Mouse (Mus musculus) left cerebral cortex, postnatal 14 days (tissue): ENCODE measurements around the gene Zfp595. TPM values are rescaled to one million over a fixed set of nuclear protein-coding genes. Genes with fewer than 3 reads are reported as not detected.
"Not testable (repeated sequence)": the region's sequence is repeated elsewhere in the genome, so short reads cannot be mapped to it uniquely, and the experiment has no call there.

ENCODE experiments used
- DNase-seq, 2 experiments: peaks; one replicate each; pipeline ENCODE4 v3.0.0; 2021 to 2022; ENCODE audit warnings: low spot score in 2 of 2, mixed read lengths in 1 of 2
- intact Hi-C: fragments of 180-260 bp; cut with DNase I; formaldehyde crosslinking; loops from one replicate; pipeline ENCODE4 v1.15.1; 2025
- long read RNA-seq, 2 experiments: library from polyadenylated mRNA; stranded (forward); transcript quantifications; one replicate each; pipeline ENCODE4 v2.0.0; 2021
- total RNA-seq, 2 experiments: library from RNA; stranded (reverse); gene quantifications; 2 replicates each; pipeline ENCODE4 v1.2.3; 2021

Zfp595 gene
- 1 to 10 TPM; 2.6 to 3.8 TPM for total RNA-seq
- long read RNA-seq, experiment 1, partial matches to known transcripts: 0 of 1 reads
- long read RNA-seq, experiment 1, other reads (novel, unspliced or antisense): 1 of 1 reads
- long read RNA-seq, experiment 2, full-length matches to known transcripts: 2 of 2 reads
- long read RNA-seq, experiment 2, partial matches to known transcripts: 0 of 2 reads
- long read RNA-seq, experiment 2, other reads (novel, unspliced or antisense): 0 of 2 reads

DNA sequence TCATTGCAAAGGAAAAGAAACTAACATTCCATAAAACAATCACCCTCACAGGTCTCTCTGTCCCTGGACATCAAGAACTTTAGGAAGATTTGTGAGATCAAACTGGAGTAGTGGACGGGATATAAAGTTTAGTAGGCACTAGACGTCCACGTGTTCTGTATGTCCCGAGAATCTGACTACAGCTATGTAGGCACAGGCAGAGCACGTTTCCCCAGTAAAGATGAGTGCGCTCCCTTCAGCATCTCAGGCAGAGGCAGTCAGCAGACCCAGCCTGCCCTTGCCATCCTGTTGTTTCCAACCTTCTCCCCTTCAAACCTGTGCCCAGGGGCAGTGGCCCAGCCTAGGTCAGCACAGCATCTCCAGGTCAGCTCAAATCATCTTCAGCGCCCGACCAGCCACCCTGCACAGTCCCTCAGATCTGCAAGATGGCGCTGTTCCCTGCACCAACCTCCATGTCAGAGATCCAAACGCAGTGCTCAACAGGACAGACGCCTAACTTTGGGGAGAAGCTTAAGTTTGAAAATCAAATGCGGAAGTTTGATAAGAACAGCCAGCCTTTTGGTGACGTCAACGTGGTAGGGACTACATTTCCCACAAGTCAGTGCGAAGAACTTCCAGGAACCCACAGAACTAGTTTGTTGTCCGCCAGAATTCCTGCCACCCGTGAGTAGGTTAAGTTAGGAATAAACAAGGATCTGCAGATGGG is at the start of gene Zfp595:
Gene Zfp595 (minus strand): TSS at position 552 of the 706 bp plus-strand sequence.
- intact Hi-C loops: no loop called here
- DNase-seq: peak; percentile 79 to 81

DNA sequence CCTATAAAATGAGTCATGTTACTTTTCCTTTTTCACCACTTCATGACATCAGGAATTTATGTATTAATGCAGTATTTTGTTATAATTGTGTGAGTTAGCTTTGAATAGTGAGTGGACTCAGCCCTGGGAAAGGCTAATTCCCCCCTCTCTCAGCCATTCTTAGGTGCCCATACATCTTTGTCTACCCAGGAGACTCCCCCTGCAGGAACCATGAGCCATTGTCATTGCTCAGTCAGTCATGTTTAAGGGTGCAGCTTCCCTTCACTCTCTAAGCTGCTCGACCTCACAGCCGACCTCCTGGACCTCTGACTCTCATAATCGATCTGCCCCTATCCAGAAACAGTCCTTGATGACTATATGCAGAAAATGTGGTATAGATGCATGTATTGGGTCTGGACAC is 43.9 kb upstream of the Zfp595 start:
- DNase-seq, intact Hi-C loops: not testable (repeated sequence)

DNA sequence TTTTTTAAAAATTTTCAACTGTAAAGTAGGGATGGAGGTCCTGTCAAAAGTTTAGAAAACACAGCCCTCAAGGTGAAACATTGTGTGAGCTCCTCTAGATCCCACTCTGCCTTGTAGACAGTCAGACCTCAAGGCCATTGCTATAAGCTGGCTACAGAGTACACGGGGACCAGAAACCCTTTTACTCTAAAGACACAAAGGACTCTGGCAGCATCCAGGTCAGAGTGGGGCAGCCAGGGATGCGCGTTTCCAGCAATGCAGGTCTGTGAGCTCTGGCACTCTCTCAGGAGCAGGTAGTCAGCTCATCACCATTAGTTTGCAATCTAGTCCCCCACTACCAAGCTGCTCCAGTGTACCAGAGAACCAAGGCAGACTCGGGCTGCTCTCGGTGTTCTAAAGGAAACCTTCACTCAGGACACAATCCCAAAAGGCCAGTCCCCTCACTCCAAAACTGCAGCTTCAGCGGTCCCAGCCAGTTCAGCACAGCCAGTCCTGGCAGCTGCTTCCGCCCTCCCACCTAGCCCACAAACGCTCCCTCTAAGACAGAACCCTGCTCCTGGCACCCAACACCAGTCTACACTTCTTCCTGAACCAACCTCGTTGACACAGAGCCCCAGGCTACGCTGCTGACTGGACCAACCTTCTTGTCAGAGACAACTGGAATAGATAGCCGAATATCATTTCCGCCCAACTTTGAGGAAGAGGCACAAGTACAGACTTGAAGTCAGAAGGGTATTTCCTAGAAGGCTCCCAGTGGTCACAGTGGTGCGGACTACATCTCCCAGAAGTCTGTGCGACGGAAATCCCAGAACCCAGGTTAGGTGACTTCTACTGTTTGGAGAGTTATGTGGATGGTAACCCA is 42.9 kb upstream of the Zfp595 start, which contains the start of the genes Gm28041 and Zfp456:
Gene Gm28041 (minus strand): TSS at position 684 of the 862 bp plus-strand sequence.
Gene Zfp456 (minus strand): TSS at position 761 of the 862 bp plus-strand sequence.
- intact Hi-C loops: loop anchor here (2.0 kb wide), 1 partner anchor 200 kb away; no protein-coding TSS in a partner anchor
- peak; percentile 22 to 63 for DNase-seq

DNA sequence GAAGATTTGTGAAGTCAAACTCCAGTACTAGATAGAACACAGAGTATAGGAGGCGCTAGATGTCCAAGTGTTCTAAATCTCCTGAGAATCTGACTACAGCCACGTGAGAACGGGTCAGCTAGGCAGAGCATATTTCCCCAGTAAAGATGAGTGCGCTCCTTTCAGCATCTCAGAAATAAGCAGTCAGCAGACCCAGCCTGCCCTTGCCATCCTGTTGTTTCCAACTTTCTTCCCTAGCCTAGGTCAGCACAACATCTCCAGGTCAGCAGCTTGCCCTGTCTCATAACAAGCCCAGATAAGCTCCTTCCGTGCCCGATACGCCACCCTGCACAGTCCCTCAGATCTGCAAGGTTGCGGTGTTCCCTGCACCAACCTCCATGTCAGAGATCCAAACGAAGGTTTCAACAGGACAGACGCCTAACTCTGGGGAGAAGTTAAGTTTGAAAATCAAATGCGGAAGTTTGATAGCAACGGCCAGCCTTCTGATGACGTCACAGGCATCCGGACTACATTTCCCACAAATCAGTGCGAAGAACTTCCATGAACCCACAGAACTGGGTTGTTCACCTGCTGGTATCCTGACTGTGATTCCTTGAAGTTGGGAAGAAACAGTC is 27.9 kb upstream of the Zfp595 start, which contains the start of the genes Gm28044 and Zfp953:
Gene Gm28044 (minus strand): TSS at position 406 of the 614 bp plus-strand sequence.
Gene Zfp953 (minus strand): TSS at position 475 of the 614 bp plus-strand sequence.
- intact Hi-C loops: no loop called here
- DNase-seq: peak; percentile 88 to 90

DNA sequence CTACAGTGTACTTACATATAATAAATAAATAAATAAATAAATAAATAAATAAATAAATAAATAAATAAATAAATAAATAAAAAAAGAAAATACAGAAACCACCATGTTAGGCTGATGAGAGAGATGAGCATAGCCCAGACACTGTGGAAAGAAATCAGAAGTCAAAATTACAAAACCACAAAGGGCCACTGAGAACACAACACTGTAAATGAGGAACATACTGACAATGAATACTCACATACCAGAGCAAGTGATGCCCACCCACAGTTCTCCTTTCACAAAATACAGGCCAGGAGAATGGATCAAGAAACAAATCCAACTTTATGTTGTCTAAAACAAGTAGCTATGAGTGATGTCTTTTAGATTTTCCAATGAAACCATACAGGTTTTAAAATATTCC is 19.5 kb upstream of the Zfp595 start:
- intact Hi-C loops: no loop called here

DNA sequence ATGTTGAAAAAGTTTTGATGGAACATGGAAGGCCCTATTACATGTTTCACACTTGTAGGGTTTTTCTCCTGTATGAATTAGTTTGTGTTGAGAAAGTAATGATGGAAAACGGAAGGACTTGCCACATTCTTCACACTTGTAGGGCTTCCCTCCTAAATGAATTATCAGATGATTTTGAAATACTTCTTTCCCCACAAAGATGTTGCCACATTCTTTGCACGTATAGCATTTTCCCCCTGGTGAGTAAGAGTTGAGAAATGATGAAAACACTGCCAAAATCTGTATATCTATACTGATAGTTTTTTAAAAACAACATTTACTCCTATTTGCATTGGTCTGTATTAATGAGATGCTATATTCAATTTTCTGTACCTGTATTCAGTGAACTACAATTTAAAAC is 11.1 kb upstream of the Zfp595 start:
- intact Hi-C loops: no loop called here
- DNase-seq: no peak

More for the DNA sequence above, 19.5 kb upstream of the Zfp595 start:
- DNase-seq: no peak

DNA sequence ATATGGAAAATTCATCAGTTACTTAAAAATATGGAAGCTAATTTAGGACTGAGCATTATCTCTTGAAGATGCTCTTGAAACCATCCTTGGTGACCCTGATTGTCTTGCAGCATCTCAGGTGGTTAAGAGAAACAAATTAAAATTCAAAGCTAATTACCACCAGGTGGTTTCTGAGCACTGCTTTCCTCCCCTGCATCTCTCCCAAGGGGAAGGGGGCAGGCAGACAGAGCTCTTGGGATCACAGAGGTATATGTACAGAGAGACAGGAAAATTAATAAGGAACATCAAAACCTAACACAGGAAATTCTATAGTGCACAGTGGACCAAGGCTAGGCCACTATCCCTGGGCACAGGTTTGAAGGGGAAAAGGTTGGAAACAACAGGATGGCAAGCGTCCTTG is 507 bp upstream of the Zfp595 start:
- intact Hi-C loops: no loop called here
- no peak for DNase-seq

DNA sequence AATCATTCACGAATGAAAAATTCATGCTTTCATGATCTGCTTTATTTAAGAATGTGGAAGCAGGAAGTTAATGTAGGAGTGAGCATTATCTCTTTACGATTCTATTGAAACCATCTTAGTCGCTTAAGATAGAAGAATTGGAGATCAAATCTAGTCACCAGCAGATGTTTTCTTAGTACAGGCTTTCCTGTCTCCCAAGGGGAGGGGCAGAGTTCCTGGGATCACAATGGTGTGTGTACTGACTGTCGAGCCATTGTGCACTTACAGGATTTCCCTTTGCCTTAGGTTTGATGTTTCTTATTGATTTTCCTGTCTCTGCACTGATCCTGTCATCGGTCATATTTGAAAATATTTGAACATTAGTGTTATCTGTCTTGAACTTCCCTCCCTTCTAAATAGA is 25.7 kb downstream of the Zfp595 start:
- intact Hi-C loops: loop anchor here (5.0 kb wide), 1 partner anchor 179 kb away; no protein-coding TSS in a partner anchor
- DNase-seq: no peak

DNA sequence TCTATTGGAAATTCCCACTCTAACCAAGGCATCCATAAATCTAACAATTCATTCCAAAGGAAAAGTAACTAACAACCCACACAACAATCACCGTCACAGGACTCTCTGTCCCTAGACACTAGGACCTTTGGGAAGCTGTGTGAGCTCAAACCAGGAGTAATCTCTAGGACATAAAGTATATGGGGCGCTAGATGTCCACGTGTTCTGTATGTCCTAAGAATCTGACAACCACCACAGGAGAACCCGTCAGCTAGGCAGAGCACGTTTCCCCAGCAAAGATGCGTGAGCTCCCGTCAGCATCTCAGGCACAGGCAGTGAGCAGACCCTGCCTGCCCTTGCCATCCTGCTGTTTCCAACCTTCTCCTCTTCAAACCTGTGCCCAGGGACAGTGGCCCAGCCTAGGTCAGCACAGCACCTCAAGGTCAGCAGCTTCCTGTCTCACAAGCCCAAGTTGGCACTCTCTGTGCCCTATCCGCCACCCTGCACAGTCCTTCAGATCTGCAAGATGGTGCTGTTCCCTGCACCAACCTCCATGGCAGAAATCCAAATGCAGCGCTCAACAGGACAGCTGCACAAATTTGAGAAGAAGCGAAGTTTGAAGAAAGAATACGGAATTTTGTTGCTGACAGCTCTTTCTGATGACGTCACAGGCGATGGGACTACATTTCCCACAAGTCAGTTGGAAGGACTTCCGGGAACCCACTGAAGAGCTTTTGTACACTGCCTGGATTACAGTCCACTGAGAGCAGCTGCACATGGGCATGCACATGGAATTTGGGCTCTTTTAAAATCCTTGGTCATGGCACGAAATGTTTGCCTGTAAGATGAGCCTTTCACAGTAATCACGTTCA is 26.3 kb downstream of the Zfp595 start, which contains the start of gene Zfp457:
Gene Zfp457 (minus strand): TSS at position 664 of the 851 bp plus-strand sequence.
- DNase-seq: peak; percentile 92 to 98
- intact Hi-C loops: loop anchor here (5.0 kb wide), 1 partner anchor 179 kb away; no protein-coding TSS in a partner anchor

DNA sequence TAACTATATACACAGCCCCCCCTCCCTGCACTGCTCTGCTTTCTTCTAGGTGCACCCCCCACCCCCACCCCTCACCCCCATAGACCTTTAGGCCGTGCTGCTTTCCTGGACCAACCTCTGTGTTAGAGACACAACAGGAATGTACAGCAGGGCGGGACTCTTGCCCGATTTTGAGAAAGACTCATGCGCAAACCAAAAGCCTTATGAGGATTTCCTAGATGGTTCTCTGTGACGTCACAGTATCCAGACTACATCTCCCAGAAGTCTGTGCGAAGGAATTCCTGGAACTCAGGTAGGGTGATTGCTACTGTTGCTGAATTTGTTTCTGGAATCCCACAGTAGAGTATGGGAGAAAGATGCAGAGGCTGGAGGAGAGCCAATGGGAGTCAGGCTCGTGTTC is 54.1 kb downstream of the Zfp595 start, which contains the start of gene Zfp458:
Gene Zfp458 (minus strand): TSS at position 153 of the 400 bp plus-strand sequence.
- intact Hi-C loops: no loop called here
- peak; percentile 16 to 20 for DNase-seq

DNA sequence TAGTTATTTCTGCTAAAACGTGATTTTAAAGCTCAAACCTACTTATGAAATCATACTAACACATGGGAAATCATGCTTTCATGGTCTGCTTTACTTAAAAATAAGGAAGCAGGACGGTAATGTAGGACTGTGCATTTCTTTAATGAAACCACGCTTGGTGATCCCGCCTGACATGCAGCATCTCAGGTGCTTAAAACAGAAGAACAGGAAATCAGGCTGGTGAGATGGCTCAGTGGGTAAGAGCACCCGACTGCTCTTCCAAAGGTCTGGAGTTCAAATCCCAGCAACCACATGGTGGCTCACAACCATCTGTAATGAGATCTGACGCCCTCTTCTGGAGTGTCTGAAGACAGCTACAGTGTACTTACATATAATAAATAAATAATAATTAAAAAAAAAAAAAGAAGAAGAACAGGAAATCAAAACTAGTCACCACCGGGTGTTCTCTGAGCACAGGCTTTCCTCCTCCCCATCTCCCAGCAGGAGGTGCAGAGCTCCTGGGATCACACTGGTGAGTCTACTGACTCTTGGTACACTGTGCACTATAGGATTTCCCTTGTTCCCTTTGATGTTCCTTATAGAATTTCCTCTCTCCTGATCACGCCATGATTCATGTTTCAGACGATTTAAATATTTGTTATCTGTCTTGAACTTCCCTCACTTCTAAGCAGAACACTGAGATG is 62.8 kb downstream of the Zfp595 start:
- intact Hi-C loops, DNase-seq: not testable (repeated sequence)

DNA sequence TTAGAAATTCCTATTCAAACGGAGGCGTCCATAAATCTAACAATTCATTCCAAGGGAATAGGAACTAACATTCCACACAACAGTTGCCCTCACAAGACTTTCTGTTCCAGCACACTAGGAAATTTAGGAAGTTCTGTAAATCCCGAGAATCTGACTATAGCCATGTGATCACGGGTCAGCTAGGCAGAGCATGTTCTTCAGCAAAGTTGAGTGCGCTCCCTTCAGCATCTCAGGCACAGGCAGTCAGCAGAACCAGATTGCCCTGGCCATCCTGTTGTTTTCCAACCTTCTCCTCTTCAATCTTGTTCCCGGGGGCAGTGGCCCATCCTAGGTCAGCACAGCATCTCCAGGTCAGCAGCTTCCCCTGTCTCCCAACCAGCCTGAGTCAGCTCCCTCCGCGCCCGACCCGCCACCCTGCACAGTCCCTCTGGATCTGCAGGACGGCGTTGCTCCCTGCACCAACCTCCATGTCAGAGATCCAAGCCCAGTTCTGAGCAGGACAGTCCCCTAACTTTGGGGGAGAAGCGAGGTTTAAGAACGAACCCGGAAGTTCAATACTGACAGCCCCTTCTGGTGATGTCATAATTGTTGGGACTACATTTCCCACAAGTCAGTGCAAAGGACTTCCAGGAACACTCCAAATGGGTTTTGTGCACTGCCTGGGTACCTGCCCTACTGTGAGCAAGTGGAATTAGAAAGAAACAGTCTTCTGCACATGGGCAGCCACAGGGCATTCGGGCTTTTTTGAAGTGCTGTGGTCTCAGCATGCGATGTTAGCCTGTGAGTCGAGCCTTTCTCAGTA is 63.6 kb downstream of the Zfp595 start:
- intact Hi-C loops: no loop called here

More for the DNA sequence above, 63.6 kb downstream of the Zfp595 start:
- DNase-seq: peak; percentile 79 to 87

Other genes starting within 250 kb of the Zfp595 start
- gene Zfp708, start 234.6 kb downstream of the Zfp595 start, total RNA-seq: 1 to 10 TPM; 2.3 to 2.5 TPM
- 1 to 10 TPM; 1.6 to 2.2 TPM for gene Gm28557, start 224.0 kb downstream of the Zfp595 start, total RNA-seq
- gene Rslcan18, start 216.3 kb downstream of the Zfp595 start, total RNA-seq: under 1 TPM in 1 of 2 experiments, not detected in 1; 0.33 TPM
- 10 to 100 TPM in 1 of 2 experiments, 1 to 10 TPM in 1; 8.8 to 10.5 TPM for gene Zfp759, start 210.9 kb downstream of the Zfp595 start, total RNA-seq
- 1 to 10 TPM; 3.7 to 5.3 TPM for gene Rsl1, start 159.4 kb downstream of the Zfp595 start, total RNA-seq
- gene Zfp455, start 138.1 kb downstream of the Zfp595 start, total RNA-seq: 1 to 10 TPM; 3.3 to 3.5 TPM
- gene Zfp458, start 54.1 kb downstream of the Zfp595 start, total RNA-seq: 10 to 100 TPM; 18.7 to 19.4 TPM
- 1 to 10 TPM; 4.4 to 4.5 TPM for gene Zfp457, start 26.1 kb downstream of the Zfp595 start, total RNA-seq
- 1 to 10 TPM in 1 of 2 experiments, not detected in 1; 1.9 TPM for gene Gm28044, start 28.0 kb upstream of the Zfp595 start, total RNA-seq
- 1 to 10 TPM in 1 of 2 experiments, under 1 TPM in 1; 0.53 to 1.0 TPM for gene Zfp953, start 28.0 kb upstream of the Zfp595 start, total RNA-seq
- gene Gm28041, start 43.2 kb upstream of the Zfp595 start, total RNA-seq: not detected
- 1 to 10 TPM in 1 of 2 experiments, under 1 TPM in 1; 0.24 to 1.1 TPM for gene Zfp456, start 43.2 kb upstream of the Zfp595 start, total RNA-seq
- gene Zfp429, start 67.2 kb upstream of the Zfp595 start, total RNA-seq: 1 to 10 TPM in 1 of 2 experiments, under 1 TPM in 1; 0.86 to 2.2 TPM
- 1 to 10 TPM; 7.0 to 8.6 TPM for gene Zfp459, start 88.8 kb upstream of the Zfp595 start, total RNA-seq
- gene Zfp874a, start 119.1 kb upstream of the Zfp595 start, total RNA-seq: 10 to 100 TPM; 11.0 to 12.4 TPM
- gene Zfp874b, start 151.7 kb upstream of the Zfp595 start, total RNA-seq: 10 to 100 TPM; 14.5 to 15.9 TPM
- gene Zfp58, start 168.0 kb upstream of the Zfp595 start, total RNA-seq: 1 to 10 TPM; 6.3 to 8.7 TPM
- gene Gm26965, start 193.6 kb upstream of the Zfp595 start, total RNA-seq: under 1 TPM in 1 of 2 experiments, not detected in 1; 0.40 TPM
- 10 to 100 TPM; 23.0 to 24.8 TPM for gene Zfp87, start 193.6 kb upstream of the Zfp595 start, total RNA-seq
- 1 to 10 TPM; 9.3 to 9.8 TPM for gene Zfp748, start 221.3 kb upstream of the Zfp595 start, total RNA-seq